Comparison of ENCODE assay signal across 1 mouse cellular context in the genomic region with DNA sequence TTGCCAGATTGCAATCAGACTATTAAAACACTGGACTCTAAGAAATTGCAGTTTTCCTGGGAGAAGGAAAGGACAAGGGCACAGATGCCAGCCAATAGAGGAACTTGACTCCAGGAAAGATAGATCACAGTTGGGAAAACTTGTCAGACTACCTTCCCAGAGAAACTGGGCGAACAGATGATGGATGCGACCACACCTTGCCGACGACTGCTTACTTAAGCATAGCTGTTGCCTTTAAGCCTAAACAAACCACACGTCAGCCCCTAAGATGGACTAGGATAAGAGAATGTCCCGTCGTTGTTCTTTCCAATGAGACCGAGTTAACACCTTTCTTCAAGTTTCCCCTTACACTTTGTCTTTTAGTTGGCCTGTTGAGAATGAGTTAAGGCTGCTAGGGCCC.
TF ChIP-seq lines count a peak whose summit lies in the region.

No protein-coding gene starts in this region.

TF ChIP-seq in CH12.LX, 34 proteins besides CTCF, POLR2A, EP300 and RAD21 (continued from another document):
- no peak for TF ChIP-seq GABPA (IDR thresholded peaks at IDR 0.05; ENCODE audit: insufficient replicate concordance, low read depth, low read length)
- no peak for TF ChIP-seq UBTF (IDR thresholded peaks at IDR 0.05; ENCODE audit: low read depth, low read length)
- no peak for TF ChIP-seq MXI1 (IDR thresholded peaks at IDR 0.05; ENCODE audit: low read depth, low read length)
- no peak for TF ChIP-seq SMC3 (IDR thresholded peaks at IDR 0.05; ENCODE audit: low read depth, low read length)
- TF ChIP-seq ZMIZ1 (IDR thresholded peaks at IDR 0.05; ENCODE audit: low read depth, low read length) = no peak
- TF ChIP-seq RCOR1 (conservative IDR thresholded peaks at IDR 0.05; ENCODE audit: low read depth, low read length) = no peak
- no peak for TF ChIP-seq KAT2A (IDR thresholded peaks at IDR 0.05; ENCODE audit: insufficient replicate concordance, low read length)
- no peak for TF ChIP-seq CHD2 (IDR thresholded peaks at IDR 0.05; ENCODE audit: low read length)
